Mouse (Mus musculus) stomach, postnatal 0 days (tissue): ENCODE results near the gene Megf8. TPM values are rescaled to one million over a fixed set of nuclear protein-coding genes. Genes with fewer than 3 reads are reported as not detected.
"Not testable (repeated sequence)": the region's sequence is repeated elsewhere in the genome, so short reads cannot be mapped to it uniquely, and the experiment has no call there.

Experiments
- ATAC-seq: fragments of 200-750 bp; cut with Nextera tagmentation; 2 replicates; pipeline ENCODE4 v1.8.0; 2017; ENCODE audit not compliant: low FRiP score, low TSS enrichment
- DNase-seq: peaks from one replicate; pipeline ENCODE4 v3.0.0-alpha.2; 2016; ENCODE audit warnings: low spot score
- H3K27ac ChIP-seq: fragments of 300-500 bp; sonication (generic); replicated peaks from 2 replicates; pipeline ENCODE4 v1.5.1; 2014; ENCODE audit warnings: mild to moderate bottlenecking, control low read depth
- H3K27me3 ChIP-seq: fragments of 300-500 bp; sonication (generic); 2 replicates; pipeline ENCODE4 v1.6.1; 2014; ENCODE audit warnings: low read length; ENCODE audit not compliant: control insufficient read depth, insufficient read depth
- H3K36me3 ChIP-seq: fragments of 300-500 bp; sonication (generic); 2 replicates; pipeline ENCODE4 v1.6.1; 2014; ENCODE audit warnings: low read length, mixed read lengths; ENCODE audit not compliant: control insufficient read depth, insufficient read depth
- H3K4me1 ChIP-seq: fragments of 300-500 bp; sonication (generic); replicated peaks from 2 replicates; pipeline ENCODE4 v1.6.1; 2014; ENCODE audit warnings: antibody characterized with exemption; ENCODE audit not compliant: control insufficient read depth, insufficient read depth
- H3K4me2 ChIP-seq: fragments of 300-500 bp; sonication (generic); replicated peaks from 2 replicates; pipeline ENCODE4 v1.6.1; 2014; ENCODE audit warnings: low read depth, mild to moderate bottlenecking, control low read depth, moderate library complexity
- H3K4me3 ChIP-seq: fragments of 300-500 bp; sonication (generic); 2 replicates; pipeline ENCODE4 v1.5.1; 2014; ENCODE audit warnings: low read depth, low read length, control low read depth
- H3K9ac ChIP-seq: fragments of 300-500 bp; sonication (generic); 2 replicates; pipeline ENCODE4 v1.6.1; 2014; ENCODE audit warnings: mild to moderate bottlenecking, low read length, control low read depth, mixed read lengths
- H3K9me3 ChIP-seq: fragments of 300-500 bp; sonication (generic); 2 replicates; pipeline ENCODE4 v1.6.1; 2016; ENCODE audit warnings: low read length; ENCODE audit not compliant: control insufficient read depth
- CTCF ChIP-seq: IDR thresholded peaks from 2 replicates; pipeline ENCODE4 v1.5.1; 2016; ENCODE audit warnings: antibody characterized with exemption, low read depth, mild to moderate bottlenecking, moderate library complexity
- EP300 ChIP-seq: optimal IDR thresholded peaks from 2 replicates; pipeline ENCODE3; 2016; ENCODE audit warnings: antibody characterized with exemption
- WGBS: fragments of 180-500 bp; shearing (Covaris S2); extraction: QIAGEN DNeasy Blood & Tissue Kit; methylation state at CpG from one replicate; pipeline ENCODE4 v1.1.7; 2014; 5-methylcytosine and 5-hydroxymethylcytosine counted together
- polyA plus RNA-seq: library from polyadenylated mRNA; unstranded; fragments of >200 nt; fragmentation: Nextera tagmentation; extraction: Ambion mirVana; gene quantifications from 2 replicates; pipeline ENCODE4 v1.2.1, GENCODE M21; 2015

The Megf8 gene
- polyA plus RNA-seq, 1 experiment from 2014 or later: 3.6 TPM

GRCm38 (mm10) chr7:25314606-25315305, 2.2 kb upstream of the Megf8 start:
- no peaks in the 10 kb centered on the region for H3K9me3 ChIP-seq
- H3K27ac ChIP-seq: no peak overlapping the region
- WGBS: 4% methylated on average over 39 of the region's 51 CpGs
- no peaks in the 10 kb centered on the region; the same call in 1 of the 2 replicates for H3K27me3 ChIP-seq
- H3K4me2 ChIP-seq: peak overlapping the region; percentile 69
- DNase-seq: no peak
- H3K9ac ChIP-seq: peak overlapping the region; percentile 48; the same call in 1 of the 2 replicates
- no peak for TF ChIP-seq EP300
- no peaks in the 10 kb centered on the region for H3K36me3 ChIP-seq
- H3K4me3 ChIP-seq: peak overlapping the region; percentile 42
- ATAC-seq: no peak
- H3K4me1 ChIP-seq: 0 out of 2 replicates have a peak, but pooled peaks cover 5% of the 10 kb centered on the region

- no peak for ATAC-seq
- DNase-seq: no peak
- TF ChIP-seq EP300: no peak
- TF ChIP-seq CTCF: no peak
- Histone ChIP-seq H3K9me3 (no peaks in the 10 kb centered on the region), H3K27ac (no peak overlapping the region), H3K9ac (peak overlapping the region; percentile 48), H3K27me3 (no peaks in the 10 kb centered on the region; the same call in 1 of the 2 replicates), H3K4me2 (peak overlapping the region; percentile 69), H3K36me3 (no peaks in the 10 kb centered on the region), H3K4me3 (peak overlapping the region; percentile 42), H3K4me1 (0 out of 2 replicates have a peak, but pooled peaks cover 5% of the 10 kb centered on the region)
- WGBS: 1% methylated on average over 64 of the region's 69 CpGs
Observed at GRCm38 (mm10) chr7:25315306-25316041, 1.5 kb upstream of the Megf8 start.

GRCm38 (mm10) chr7:25317446-25317999, 559 bp downstream of the Megf8 start:
- TF ChIP-seq CTCF: no peak
- TF ChIP-seq EP300: no peak
- Histone ChIP-seq H3K27me3 (no peaks in the 10 kb centered on the region), H3K9me3 (no peaks in the 10 kb centered on the region), H3K4me1 (0 out of 2 replicates have a peak, but pooled peaks cover 8% of the 10 kb centered on the region), H3K4me3 (peak overlapping the region; percentile 63), H3K27ac (peak overlapping the region; percentile 87), H3K4me2 (peak overlapping the region; percentile 91), H3K9ac (peak overlapping the region; percentile 70), H3K36me3 (no peaks in the 10 kb centered on the region)
- WGBS: 9% methylated on average over 21 of the region's 21 CpGs
- no peak for ATAC-seq
- no peak for DNase-seq

GRCm38 (mm10) chr7:25322058-25322484, 5.1 kb downstream of the Megf8 start:
- no peak for TF ChIP-seq CTCF
- TF ChIP-seq EP300: no peak
- Histone ChIP-seq H3K9me3 (no peaks in the 10 kb centered on the region), H3K27me3 (no peaks in the 10 kb centered on the region), H3K36me3 (no peaks in the 10 kb centered on the region), H3K9ac (0 out of 2 replicates have a peak overlapping the region, but pooled peaks have one; percentile 18), H3K4me3 (no peak overlapping the region), H3K4me1 (0 out of 2 replicates have a peak, but pooled peaks cover 3% of the 10 kb centered on the region), H3K27ac (peak overlapping the region; percentile 46), H3K4me2 (peak overlapping the region; percentile 41)
- peak; percentile 41 for DNase-seq
- 19% methylated on average over 6 of the region's 6 CpGs for WGBS
- ATAC-seq: peak; percentile 41; the same call in 1 of the 2 replicates

GRCm38 (mm10) chr7:25323219-25323618, 6.3 kb downstream of the Megf8 start:
- Histone ChIP-seq H3K9me3 (no peaks in the 10 kb centered on the region), H3K36me3 (peaks cover 2% of the 10 kb centered on the region; the same call in 1 of the 2 replicates), H3K27me3 (no peaks in the 10 kb centered on the region), H3K9ac (no peak overlapping the region), H3K4me3 (no peak overlapping the region), H3K4me1 (0 out of 2 replicates have a peak, but pooled peaks cover 3% of the 10 kb centered on the region), H3K4me2 (no peak overlapping the region), H3K27ac (no peak overlapping the region)
- no peak for ATAC-seq
- no peak for DNase-seq
- no peak for TF ChIP-seq EP300
- TF ChIP-seq CTCF: no peak
- WGBS: 78% methylated on average over 2 of the region's 2 CpGs

GRCm38 (mm10) chr7:25325431-25325830, 8.5 kb downstream of the Megf8 start:
- not testable (repeated sequence) for H3K27ac ChIP-seq, H3K27me3 ChIP-seq, ATAC-seq, DNase-seq, H3K9ac ChIP-seq, H3K36me3 ChIP-seq, H3K4me2 ChIP-seq, H3K4me1 ChIP-seq, H3K9me3 ChIP-seq, H3K4me3 ChIP-seq
- WGBS: 84% methylated on average over 6 of the region's 6 CpGs
